Mouse (Mus musculus): ENCODE measurements around the gene Zfyve1.

DNA sequence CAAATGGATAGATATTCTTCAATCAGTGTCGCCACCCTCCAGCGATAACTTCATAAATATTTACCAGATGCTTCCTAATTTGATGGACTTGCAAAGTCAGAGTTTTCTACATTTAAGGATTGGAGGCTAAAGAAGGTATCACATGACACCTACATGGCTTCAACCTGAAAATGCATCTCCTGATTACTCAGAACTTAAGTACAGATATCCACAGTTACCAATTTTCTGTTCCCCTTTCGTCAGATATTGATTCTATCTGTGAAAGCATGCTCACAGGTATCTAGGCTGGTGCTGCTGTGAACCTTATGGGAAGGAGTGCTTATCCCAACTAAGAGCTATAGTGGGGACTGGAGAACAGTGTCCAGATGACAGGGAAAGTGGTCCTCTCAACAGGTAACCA, 34.4 kb downstream of the Zfyve1 start:
- TF ChIP-seq CTCF (IDR thresholded peaks at IDR 0.05; ENCODE audit: low read depth, low read length) (no peak), POLR2A (IDR thresholded peaks at IDR 0.05; ENCODE audit: insufficient read depth, low read length) (no peak)
